Mouse (Mus musculus) heart, postnatal 10 days (tissue): ENCODE measurements around the gene Fam104a. TPM values are rescaled to one million over a fixed set of nuclear protein-coding genes. Genes with fewer than 3 reads are reported as not detected.
"Not testable (repeated sequence)": the region's sequence is repeated elsewhere in the genome, so short reads cannot be mapped to it uniquely, and the experiment has no call there.

ENCODE experiments used
- DNase-seq, 2 experiments: peaks; one replicate each; pipeline ENCODE4 v3.0.0; 2021
- intact Hi-C: fragments of 180-260 bp; cut with DNase I; formaldehyde crosslinking; loops from one replicate; pipeline ENCODE4 v1.15.1; 2025
- total RNA-seq, 2 experiments: library from RNA; stranded (reverse); gene quantifications; 2 replicates each; pipeline ENCODE4 v1.2.3; 2021

Gene Fam104a
- total RNA-seq, 2 experiments from 2014 or later, result 21.1 TPM

GRCm38 (mm10) chr11:113667704-113668103, 16.3 kb downstream of the Fam104a start:
- intact Hi-C loops, result no loop called here
- DNase-seq, result no peak

GRCm38 (mm10) chr11:113667122-113667521, 16.8 kb downstream of the Fam104a start:
- intact Hi-C loops, result no loop called here
- no peak for DNase-seq

- intact Hi-C loops, result no loop called here
- DNase-seq, result no peak
Observed at GRCm38 (mm10) chr11:113666648-113667047, 17.3 kb downstream of the Fam104a start.

GRCm38 (mm10) chr11:113666205-113666604, 17.8 kb downstream of the Fam104a start:
- DNase-seq, result no peak
- intact Hi-C loops, result no loop called here

- intact Hi-C loops, result no loop called here
- DNase-seq, result no peak
Observed at GRCm38 (mm10) chr11:113664279-113664678, 19.7 kb downstream of the Fam104a start.

- intact Hi-C loops, result no loop called here
- no peak for DNase-seq
Observed at GRCm38 (mm10) chr11:113661835-113662351, 22.1 kb downstream of the Fam104a start.

- intact Hi-C loops, result no loop called here
- DNase-seq, result no peak
Observed at GRCm38 (mm10) chr11:113660940-113661339, 23.0 kb downstream of the Fam104a start.

- intact Hi-C loops, DNase-seq: not testable (repeated sequence)
Observed at GRCm38 (mm10) chr11:113660213-113660612, 23.7 kb downstream of the Fam104a start.

GRCm38 (mm10) chr11:113658763-113659162, 25.2 kb downstream of the Fam104a start:
- intact Hi-C loops, result no loop called here
- no peak for DNase-seq

GRCm38 (mm10) chr11:113658319-113658718, 25.6 kb downstream of the Fam104a start:
- DNase-seq, result no peak
- intact Hi-C loops, result no loop called here

GRCm38 (mm10) chr11:113657221-113657620, 26.7 kb downstream of the Fam104a start:
- intact Hi-C loops, result no loop called here

GRCm38 (mm10) chr11:113656511-113656932, 27.4 kb downstream of the Fam104a start:
- intact Hi-C loops, result no loop called here
- no peak for DNase-seq

More at GRCm38 (mm10) chr11:113657221-113657620, 26.7 kb downstream of the Fam104a start:
- no peak for DNase-seq

- DNase-seq, result no peak
- intact Hi-C loops, result no loop called here
Observed at GRCm38 (mm10) chr11:113654561-113655270, 29.2 kb downstream of the Fam104a start.

- intact Hi-C loops, result no loop called here
- DNase-seq, result no peak
Observed at GRCm38 (mm10) chr11:113654105-113654504, 29.9 kb downstream of the Fam104a start.

- intact Hi-C loops, result no loop called here
- no peak for DNase-seq
Observed at GRCm38 (mm10) chr11:113652516-113652915, 31.4 kb downstream of the Fam104a start.

GRCm38 (mm10) chr11:113651907-113652273, 32.1 kb downstream of the Fam104a start:
- intact Hi-C loops, result no loop called here
- DNase-seq, result peak; percentile 23 to 52

GRCm38 (mm10) chr11:113651206-113651906, 32.6 kb downstream of the Fam104a start:
- intact Hi-C loops, result no loop called here
- DNase-seq, result no peak

GRCm38 (mm10) chr11:113649353-113650210, 34.4 kb downstream of the Fam104a start, which contains the start of gene Slc39a11:
Gene Slc39a11, minus strand, starts transcription at chr11:113650079.
- intact Hi-C loops, result loop anchor here (2.0 kb wide), 1 partner anchor 33 kb away; no protein-coding TSS in a partner anchor

GRCm38 (mm10) chr11:113648690-113649352, 35.1 kb downstream of the Fam104a start, which contains the start of gene Cog1:
Gene Cog1, plus strand, starts transcription at chr11:113649169.
- no peak for DNase-seq

More at GRCm38 (mm10) chr11:113649353-113650210, 34.4 kb downstream of the Fam104a start, which contains the start of gene Slc39a11:
- peak; percentile 72 to 82 for DNase-seq

GRCm38 (mm10) chr11:113648152-113648551, 35.8 kb downstream of the Fam104a start:
- intact Hi-C loops, result loop anchor here (1.0 to 2.0 kb wide), 2 partner anchors 35 to 163 kb away; no protein-coding TSS in a partner anchor

More at GRCm38 (mm10) chr11:113648690-113649352, 35.1 kb downstream of the Fam104a start, which contains the start of gene Cog1:
- intact Hi-C loops, result loop anchor here (1.0 to 2.0 kb wide), 2 partner anchors 34 to 162 kb away; no protein-coding TSS in a partner anchor

More at GRCm38 (mm10) chr11:113648152-113648551, 35.8 kb downstream of the Fam104a start:
- DNase-seq, result peak; percentile 79 to 90
